Mouse (Mus musculus) E14TG2a.4 (cell line): ENCODE measurements at regions not wholly inside any gene's neighbourhood (a gene's known extent, or its start where the extent isn't known, plus 50 kb on each side); places are given as distances from the start of the nearest gene placed in this dataset.

Experiments
- H3K27me3 ChIP-seq: 2 replicates; pipeline ENCODE4 v1.6.1; 2014; ENCODE audit warnings: low read length, control low read depth; ENCODE audit not compliant: insufficient read depth
- H3K36me3 ChIP-seq: 2 replicates; pipeline ENCODE4 v1.6.1; 2014; ENCODE audit warnings: low read length, control low read depth; ENCODE audit not compliant: insufficient read depth
- H3K4me1 ChIP-seq: replicated peaks from 2 replicates; pipeline ENCODE4 v1.6.1; 2014; ENCODE audit warnings: low read depth, low read length, control low read depth
- H3K4me3 ChIP-seq: replicated peaks from 2 replicates; pipeline ENCODE4 v1.5.1; 2014; ENCODE audit warnings: mild to moderate bottlenecking, low read length
- H3K9me3 ChIP-seq: 2 replicates; pipeline ENCODE4 v1.6.1; 2014; ENCODE audit warnings: low read length, control low read depth
- CTCF ChIP-seq: conservative IDR thresholded peaks from 2 replicates; pipeline ENCODE4 v1.5.1; 2014; ENCODE audit warnings: low read length
- NANOG ChIP-seq: IDR thresholded peaks from 2 replicates; pipeline ENCODE4 v1.6.1; 2014; ENCODE audit warnings: borderline replicate concordance, low read length, mixed read lengths
- POU5F1 ChIP-seq: IDR thresholded peaks from 2 replicates; pipeline ENCODE4 v1.6.1; 2014; ENCODE audit warnings: low read length, borderline replicate concordance

DNA sequence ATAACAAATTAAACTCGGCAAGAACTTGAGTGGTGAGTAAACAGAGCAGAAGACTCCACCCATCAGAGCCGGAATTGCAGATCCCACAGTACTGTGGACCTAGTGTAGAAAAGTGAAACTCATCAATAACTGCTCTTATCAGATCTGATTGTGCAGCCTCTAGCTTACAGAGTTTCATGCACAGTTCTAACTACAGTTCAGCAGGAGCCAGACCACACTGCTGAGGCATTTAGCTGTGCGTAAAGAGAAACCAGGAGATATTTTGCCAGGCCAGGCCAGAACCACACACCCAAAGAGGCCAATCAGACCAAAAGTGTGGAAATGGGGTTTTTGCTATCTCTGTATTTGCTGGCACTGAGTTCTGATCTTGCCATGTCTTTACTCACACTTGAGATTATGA lies 71.9 kb upstream of the Ptgfr start:
- Histone ChIP-seq H3K27me3 (no peaks in the 10 kb centered on the region), H3K36me3 (no peaks in the 10 kb centered on the region), H3K9me3 (no peaks in the 10 kb centered on the region), H3K4me1 (0 out of 2 replicates have a peak, but pooled peaks cover 4% of the 10 kb centered on the region), H3K4me3 (no peak overlapping the region)
- TF ChIP-seq NANOG (no peak), CTCF (no peak), POU5F1 (no peak)

- no peaks in the 10 kb centered on the region for H3K27me3 ChIP-seq
- H3K36me3 ChIP-seq = no peaks in the 10 kb centered on the region
- no peak overlapping the region for H3K4me3 ChIP-seq
- no peaks in the 10 kb centered on the region for H3K9me3 ChIP-seq
- TF ChIP-seq CTCF = no peak
- TF ChIP-seq POU5F1 = no peak
- TF ChIP-seq NANOG = no peak
- 0 out of 2 replicates have a peak, but pooled peaks cover 2% of the 10 kb centered on the region for H3K4me1 ChIP-seq
Measured at GRCm38 (mm10) chr3:151908886-151909285, 71.5 kb upstream of the Ptgfr start.

- TF ChIP-seq POU5F1 (no peak), NANOG (no peak), CTCF (no peak)
- Histone ChIP-seq H3K4me1 (0 out of 2 replicates have a peak, but pooled peaks cover 2% of the 10 kb centered on the region), H3K36me3 (no peaks in the 10 kb centered on the region), H3K9me3 (no peaks in the 10 kb centered on the region), H3K27me3 (no peaks in the 10 kb centered on the region), H3K4me3 (no peak overlapping the region)
Measured at GRCm38 (mm10) chr3:151905775-151906174, 68.3 kb upstream of the Ptgfr start.

DNA sequence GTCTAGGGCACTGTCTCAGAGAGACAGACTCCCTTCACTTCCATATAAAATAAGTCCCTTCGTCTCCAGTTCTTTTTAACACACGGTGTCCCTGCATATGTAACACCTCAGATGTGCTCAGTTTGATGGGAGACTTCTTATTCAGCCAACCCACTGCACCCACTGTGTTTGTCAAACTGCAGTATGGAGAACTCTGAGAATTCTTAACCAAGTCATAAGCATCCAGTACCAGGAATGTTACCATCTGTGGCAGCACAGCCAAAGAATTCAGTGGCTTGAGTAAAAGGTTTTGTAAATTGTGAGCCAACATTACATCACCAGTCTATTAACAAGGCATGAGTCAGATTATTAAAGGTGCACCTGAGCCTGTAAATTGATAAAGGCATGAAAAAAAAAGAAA lies 65.7 kb upstream of the Ptgfr start:
- Histone ChIP-seq H3K4me1 (0 out of 2 replicates have a peak, but pooled peaks cover 3% of the 10 kb centered on the region), H3K36me3 (no peaks in the 10 kb centered on the region), H3K4me3 (no peak overlapping the region), H3K27me3 (no peaks in the 10 kb centered on the region), H3K9me3 (no peaks in the 10 kb centered on the region)
- TF ChIP-seq POU5F1 (no peak), NANOG (no peak), CTCF (no peak)

DNA sequence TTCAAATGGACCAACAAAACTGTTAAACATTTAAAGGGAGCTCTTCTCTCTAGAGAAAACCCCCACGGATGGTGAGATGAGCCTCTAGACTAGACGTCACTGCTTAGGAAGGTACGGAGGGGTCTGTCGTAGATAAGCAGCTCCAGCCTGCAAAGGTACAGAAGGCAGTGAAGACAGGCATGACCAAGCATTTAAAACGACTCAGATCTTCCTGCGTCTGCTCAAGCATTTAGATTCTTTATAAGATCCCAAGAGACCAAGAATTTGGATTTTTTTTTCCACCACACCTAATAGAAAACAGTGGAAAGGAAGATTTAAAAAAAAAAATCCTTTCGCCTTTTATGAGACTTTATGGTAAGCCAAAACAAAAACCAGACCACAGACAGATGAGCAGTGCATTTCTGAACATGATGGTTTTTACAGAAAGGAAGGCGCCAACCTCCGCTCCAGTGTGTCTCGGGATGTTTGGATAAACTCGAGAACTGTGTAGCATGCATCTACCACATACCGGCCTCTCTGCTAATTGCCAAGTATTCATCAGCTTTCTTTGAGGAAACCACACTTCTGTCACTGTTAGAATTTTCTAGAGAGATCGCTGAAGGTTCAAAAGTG lies 64.9 kb upstream of the Ptgfr start:
- Histone ChIP-seq H3K4me1 (0 out of 2 replicates have a peak, but pooled peaks cover 3% of the 10 kb centered on the region), H3K27me3 (no peaks in the 10 kb centered on the region), H3K36me3 (no peaks in the 10 kb centered on the region), H3K4me3 (no peak overlapping the region), H3K9me3 (no peaks in the 10 kb centered on the region)
- TF ChIP-seq POU5F1 (no peak), NANOG (no peak)

- H3K36me3 ChIP-seq = no peaks in the 10 kb centered on the region
- H3K4me1 ChIP-seq = 0 out of 2 replicates have a peak, but pooled peaks cover 3% of the 10 kb centered on the region
- no peaks in the 10 kb centered on the region for H3K27me3 ChIP-seq
- H3K9me3 ChIP-seq = no peaks in the 10 kb centered on the region
- no peak for TF ChIP-seq POU5F1
- TF ChIP-seq NANOG = no peak
- TF ChIP-seq CTCF = no peak
- no peak overlapping the region for H3K4me3 ChIP-seq
Measured at GRCm38 (mm10) chr3:151899676-151900075, 62.2 kb upstream of the Ptgfr start.

DNA sequence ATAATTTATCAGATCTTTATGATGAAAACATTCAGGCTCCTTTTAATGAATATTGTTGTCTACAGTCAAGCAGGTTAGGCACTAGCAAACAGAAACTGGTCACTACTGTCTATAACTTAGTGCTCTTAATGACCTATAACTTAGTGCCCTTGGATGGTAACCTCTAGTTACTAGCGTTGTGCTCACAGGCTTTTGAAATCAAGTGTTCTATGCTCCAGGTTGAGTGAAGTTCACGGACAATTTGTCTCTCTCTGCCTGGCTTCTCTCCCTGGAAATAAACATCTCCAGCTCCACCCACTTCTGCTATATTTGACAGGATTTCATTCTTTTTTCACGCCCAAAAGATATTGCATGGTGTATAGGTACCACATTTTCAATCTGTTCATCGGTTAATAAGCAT lies 61.7 kb upstream of the Ptgfr start:
- H3K9me3 ChIP-seq = no peaks in the 10 kb centered on the region
- H3K4me1 ChIP-seq = 0 out of 2 replicates have a peak, but pooled peaks cover 3% of the 10 kb centered on the region
- no peak overlapping the region for H3K4me3 ChIP-seq
- H3K27me3 ChIP-seq = no peaks in the 10 kb centered on the region
- H3K36me3 ChIP-seq = no peaks in the 10 kb centered on the region
- no peak for TF ChIP-seq POU5F1
- no peak for TF ChIP-seq NANOG
- no peak for TF ChIP-seq CTCF

DNA sequence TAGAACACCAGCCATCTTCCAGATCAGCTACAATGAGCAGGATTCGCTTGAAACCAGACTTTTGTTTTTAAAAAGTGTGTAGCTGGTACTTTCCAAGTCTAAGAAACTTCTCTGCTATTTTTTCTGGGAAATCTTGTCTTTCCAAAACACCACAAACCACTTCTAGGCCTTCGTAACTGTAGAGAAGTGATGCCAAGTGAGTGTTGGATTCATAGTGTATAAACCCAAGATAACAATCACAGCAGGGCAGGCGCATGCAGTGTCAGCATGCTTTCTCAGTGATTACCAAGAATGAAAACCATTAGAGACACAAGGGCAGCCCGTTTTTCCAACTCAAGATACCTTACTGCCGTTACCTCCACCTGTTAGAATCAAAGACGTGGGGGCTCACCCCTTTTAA lies 58.9 kb upstream of the Ptgfr start:
- Histone ChIP-seq H3K4me1 (0 out of 2 replicates have a peak, but pooled peaks cover 3% of the 10 kb centered on the region), H3K4me3 (no peak overlapping the region), H3K27me3 (no peaks in the 10 kb centered on the region), H3K36me3 (no peaks in the 10 kb centered on the region), H3K9me3 (no peaks in the 10 kb centered on the region)
- no peak for TF ChIP-seq NANOG
- TF ChIP-seq CTCF = no peak
- no peak for TF ChIP-seq POU5F1

DNA sequence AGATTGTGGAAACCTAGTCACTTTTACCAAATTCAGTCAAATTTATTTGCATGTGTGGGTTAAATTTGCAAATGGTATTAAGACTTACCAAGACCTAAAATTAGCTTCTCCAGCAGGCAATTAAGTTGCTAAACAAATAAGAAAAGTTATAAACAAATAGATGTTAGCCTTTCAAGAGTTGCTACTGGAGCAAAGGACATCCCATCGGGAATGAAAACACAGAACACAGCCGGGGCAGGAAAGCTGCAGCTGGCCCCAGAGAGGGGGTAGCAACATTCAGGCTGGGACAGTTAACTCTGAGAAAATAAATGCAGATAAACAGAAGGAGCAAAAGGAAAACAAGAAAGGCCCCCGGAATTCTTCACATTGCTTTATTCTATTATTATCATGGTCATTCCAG lies 57.3 kb upstream of the Ptgfr start:
- Histone ChIP-seq H3K9me3 (no peaks in the 10 kb centered on the region), H3K4me3 (no peak overlapping the region), H3K27me3 (no peaks in the 10 kb centered on the region), H3K4me1 (no peaks in the 10 kb centered on the region), H3K36me3 (no peaks in the 10 kb centered on the region)
- TF ChIP-seq POU5F1 (no peak), NANOG (no peak), CTCF (no peak)
